Mouse (Mus musculus) spleen, adult 2 months (tissue): ENCODE data around the gene L2hgdh. TPM values are rescaled to one million over a fixed set of nuclear protein-coding genes. Genes with fewer than 3 reads are reported as not detected.
A peak's percentile ranks its signal among the peaks of the same experiment; 100 is the strongest.

Experiments
- DNase-seq, 2 experiments: peaks; one replicate each; pipeline versions ENCODE4 v3.0.0 to v3.0.0-alpha.2; 2012 to 2021; ENCODE audit warnings: low spot score in 2 of 2, low read depth in 1 of 2
- H3K27ac ChIP-seq: fragments of 200-500 bp; 2 replicates; pipeline ENCODE4 v1.5.1; 2012; ENCODE audit warnings: low read length, inconsistent platforms; ENCODE audit not compliant: insufficient read depth
- H3K27me3 ChIP-seq: fragments of 200-500 bp; 2 replicates; pipeline ENCODE4 v1.6.1; 2012; ENCODE audit warnings: mild to moderate bottlenecking, moderate library complexity, low read length, inconsistent platforms; ENCODE audit not compliant: control insufficient read depth, insufficient read depth
- H3K36me3 ChIP-seq: fragments of 200-500 bp; 2 replicates; pipeline ENCODE4 v1.6.1; 2012; ENCODE audit warnings: mild to moderate bottlenecking, low read length, inconsistent platforms; ENCODE audit not compliant: control insufficient read depth, insufficient read depth
- H3K4me1 ChIP-seq: fragments of 200-500 bp; 2 replicates; pipeline ENCODE4 v1.6.1; 2011; ENCODE audit warnings: inconsistent platforms; ENCODE audit not compliant: control insufficient read depth, insufficient read depth, insufficient read length
- H3K4me3 ChIP-seq: fragments of 200-500 bp; 2 replicates; pipeline ENCODE4 v1.5.1; 2011; ENCODE audit warnings: mild to moderate bottlenecking, inconsistent platforms; ENCODE audit not compliant: insufficient read depth, insufficient read length; ENCODE audit errors: extremely low read depth
- CTCF ChIP-seq: fragments of 200-500 bp; IDR thresholded peaks from 2 replicates; pipeline ENCODE4 v1.5.1; 2011; ENCODE audit warnings: mild to moderate bottlenecking, inconsistent platforms; ENCODE audit not compliant: insufficient read depth, insufficient read length, insufficient replicate concordance; ENCODE audit errors: extremely low read depth
- POLR2A ChIP-seq: fragments of 200-500 bp; IDR thresholded peaks from 2 replicates; pipeline ENCODE4 v1.6.1; 2011; ENCODE audit warnings: low read depth, low read length, inconsistent platforms
- WGBS: fragments of 180-500 bp; shearing (Covaris S2); methylation state at CpG from one replicate; pipeline ENCODE4 v1.1.7; 2018; 5-methylcytosine and 5-hydroxymethylcytosine counted together
- polyA plus RNA-seq: library from polyadenylated mRNA; depleted of rRNA; stranded (reverse); fragments of >200 nt; gene quantifications from 2 replicates; pipeline ENCODE4 v1.2.3, GENCODE M21; 2012

The L2hgdh gene
- polyA plus RNA-seq, 1 experiment, result 1.4 TPM

GRCm38 (mm10) chr12:69682065-69682787, 42.4 kb downstream of the L2hgdh start:
- WGBS, result under 1% methylated on average over 50 of the region's 54 CpGs
- peaks cover 4% of the 10 kb centered on the region; the same call in 1 of the 2 replicates for H3K4me1 ChIP-seq
- H3K36me3 ChIP-seq, result no peaks in the 10 kb centered on the region
- TF ChIP-seq POLR2A, result no peak
- no peak for TF ChIP-seq CTCF
- H3K27me3 ChIP-seq, result no peaks in the 10 kb centered on the region
- peak overlapping the region; percentile 88 for H3K27ac ChIP-seq
- peak overlapping the region; percentile 73 for H3K4me3 ChIP-seq
- peak in 1 of 2 experiments; percentile 69 for DNase-seq

GRCm38 (mm10) chr12:69681566-69682061, 43.1 kb downstream of the L2hgdh start, which contains the start of gene Sos2:
TSS of gene Sos2 (minus strand) at chr12:69681852.
- no peak for TF ChIP-seq POLR2A
- TF ChIP-seq CTCF, result no peak
- Histone ChIP-seq H3K4me3 (peak within 1 kb of the TSS; percentile 73), H3K27me3 (no peaks in the 10 kb centered on the region), H3K4me1 (peaks cover 4% of the 10 kb centered on the region; the same call in 1 of the 2 replicates), H3K27ac (peak within 1 kb of the TSS; percentile 88), H3K36me3 (no peaks in the 10 kb centered on the region)
- DNase-seq, result peak in 1 of 2 experiments; percentile 50
- WGBS, result 3% methylated on average over 84 of the region's 85 CpGs

DNA sequence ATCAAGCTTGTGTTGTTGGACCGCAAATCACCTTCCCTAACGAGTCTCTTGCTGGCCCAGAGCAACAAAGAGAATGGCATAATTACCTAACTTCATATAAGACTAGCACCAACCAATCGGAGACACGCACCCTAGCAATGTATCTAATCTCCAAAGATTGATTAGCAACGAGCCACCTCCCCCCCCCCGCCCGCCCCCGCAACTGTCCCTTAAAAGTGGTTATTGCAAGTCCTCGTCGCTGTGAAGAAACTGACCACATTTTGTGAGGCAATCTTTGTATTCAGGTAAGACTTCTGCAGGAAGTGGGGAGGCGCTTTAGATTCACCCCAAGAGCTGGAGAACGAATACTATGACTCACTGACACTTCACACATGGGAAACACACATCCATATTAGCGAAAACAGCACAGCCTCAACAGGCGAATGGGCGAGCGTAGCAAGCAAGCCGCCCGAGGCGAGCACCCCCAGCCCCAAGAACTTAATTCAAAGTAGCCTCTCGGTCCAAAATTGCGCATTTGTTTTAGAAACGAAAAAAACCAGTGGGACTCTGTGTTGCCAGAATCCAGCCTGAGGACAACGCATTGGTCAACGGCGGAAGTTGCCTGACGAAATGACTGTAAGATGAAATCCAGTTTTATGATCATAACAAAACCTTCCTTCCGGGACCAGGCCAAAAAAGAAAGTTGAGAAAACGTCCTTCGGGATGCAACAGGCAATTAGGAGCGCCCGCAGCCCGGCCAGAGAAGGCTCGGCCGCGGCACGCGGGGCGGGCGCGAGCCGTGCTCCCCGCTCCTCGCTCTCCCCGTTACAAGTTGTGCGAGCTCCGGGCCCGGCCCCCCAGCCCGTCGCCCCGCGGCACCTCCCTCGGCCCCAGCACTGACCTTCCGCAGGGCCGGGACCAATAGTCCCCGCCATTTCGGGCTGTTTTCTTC, 43.8 kb downstream of the L2hgdh start:
- peak overlapping the region; percentile 73 for H3K4me3 ChIP-seq
- WGBS, result 3% methylated on average over 55 of the region's 56 CpGs

GRCm38 (mm10) chr12:69676157-69676556, 48.5 kb downstream of the L2hgdh start:
- H3K27me3 ChIP-seq, result no peaks in the 10 kb centered on the region
- no peaks in the 10 kb centered on the region for H3K36me3 ChIP-seq
- no peak for DNase-seq
- TF ChIP-seq POLR2A, result no peak
- TF ChIP-seq CTCF, result no peak
- H3K4me3 ChIP-seq, result no peak overlapping the region
- no peak overlapping the region for H3K27ac ChIP-seq
- H3K4me1 ChIP-seq, result peaks cover 2% of the 10 kb centered on the region; the same call in 1 of the 2 replicates
- WGBS, result 93% methylated on average over 4 of the region's 4 CpGs

More for the DNA sequence above, 43.8 kb downstream of the L2hgdh start:
- Histone ChIP-seq H3K27ac (peak overlapping the region; percentile 88), H3K27me3 (no peaks in the 10 kb centered on the region), H3K36me3 (no peaks in the 10 kb centered on the region), H3K4me1 (peaks cover 4% of the 10 kb centered on the region; the same call in 1 of the 2 replicates)
- TF ChIP-seq CTCF (no peak), POLR2A (no peak)
- DNase-seq, result peak; percentile 12 to 52

DNA sequence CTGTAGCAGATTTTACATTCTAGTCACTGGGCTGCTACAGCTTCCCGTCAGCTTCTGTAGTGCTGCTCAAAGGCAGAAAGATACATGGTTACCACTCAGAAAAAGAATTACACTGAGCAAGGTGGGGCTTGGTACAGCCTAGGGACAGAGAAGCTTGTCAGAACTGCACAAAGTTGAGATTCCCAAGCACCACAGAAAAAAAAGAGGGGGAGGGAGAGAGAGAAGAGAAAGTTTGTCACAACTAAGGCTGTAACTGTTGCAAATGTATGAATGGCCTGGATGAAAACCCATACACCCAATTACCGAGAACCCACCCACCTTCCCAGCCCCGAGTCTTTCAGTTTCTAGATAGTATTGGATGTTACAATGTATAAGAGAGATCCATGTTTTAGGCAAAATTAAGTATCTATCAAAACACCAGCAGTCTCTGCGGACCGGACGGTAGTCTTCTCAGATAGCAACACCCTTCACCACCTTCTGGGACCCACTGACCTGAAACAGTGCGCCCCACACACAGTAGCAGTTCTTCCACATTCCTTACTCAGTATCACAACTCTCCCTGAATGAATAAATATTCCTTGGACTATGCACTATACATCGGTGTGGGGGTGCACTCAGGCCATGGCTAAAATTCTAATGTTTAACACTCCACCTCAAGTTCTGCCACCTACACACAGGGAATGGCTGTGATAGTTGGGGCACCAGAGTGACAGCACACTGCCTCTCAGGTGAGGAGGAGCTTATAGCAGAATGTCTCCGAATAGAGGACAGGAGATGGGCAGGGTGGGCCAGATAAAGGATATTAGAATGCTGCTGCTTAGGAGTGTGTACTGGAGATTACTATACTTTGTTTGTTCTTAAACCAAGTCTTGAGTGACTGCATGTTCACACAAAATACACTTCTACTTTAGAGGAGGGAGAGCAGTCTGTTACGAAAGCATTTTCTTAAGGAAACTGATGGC, 49.8 kb downstream of the L2hgdh start:
- Histone ChIP-seq H3K27ac (no peak overlapping the region), H3K4me3 (no peak overlapping the region), H3K36me3 (no peaks in the 10 kb centered on the region), H3K4me1 (no peaks in the 10 kb centered on the region), H3K27me3 (no peaks in the 10 kb centered on the region)
- WGBS, result 93% methylated on average over 10 of the region's 10 CpGs
- TF ChIP-seq CTCF, result no peak
- no peak for TF ChIP-seq POLR2A
- DNase-seq, result no peak

DNA sequence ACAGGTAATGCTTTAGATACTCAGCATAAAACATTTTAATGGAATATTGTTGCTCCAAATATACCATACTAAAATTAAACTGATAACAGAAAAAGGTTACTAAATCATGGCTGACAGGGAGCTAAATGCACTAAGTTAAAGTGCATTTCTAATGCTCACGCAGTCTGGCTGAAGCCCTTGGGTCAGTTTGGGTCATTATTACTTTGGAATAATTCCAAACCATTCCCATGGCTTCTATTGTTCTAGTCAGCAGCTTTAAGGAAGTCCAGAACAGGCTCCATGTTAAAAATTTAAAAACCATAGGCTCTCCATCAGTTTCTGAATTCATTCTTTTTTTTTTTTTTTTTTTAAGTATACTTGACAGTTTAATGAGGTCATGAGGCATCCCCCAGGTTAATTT, 50.5 kb downstream of the L2hgdh start:
- WGBS, result 96% methylated on average over 1 of the region's 1 CpGs
- DNase-seq, result no peak
- H3K36me3 ChIP-seq, result no peaks in the 10 kb centered on the region
- no peak for TF ChIP-seq CTCF
- TF ChIP-seq POLR2A, result no peak
- H3K27ac ChIP-seq, result no peak overlapping the region
- H3K4me1 ChIP-seq, result no peaks in the 10 kb centered on the region
- H3K4me3 ChIP-seq, result no peak overlapping the region
- H3K27me3 ChIP-seq, result no peaks in the 10 kb centered on the region
